Mouse (Mus musculus) CH12.LX (cell line): ENCODE data around the gene Nhsl1.

Source experiments
- BHLHE40 ChIP-seq: IDR thresholded peaks from 2 replicates; pipeline ENCODE4 v1.6.1; 2011; ENCODE audit warnings: mild to moderate bottlenecking, low read depth, low read length, improper control_type of control experiment
- CTCF ChIP-seq, 2 experiments: IDR thresholded peaks in 1 of 2; conservative IDR thresholded peaks in 1 of 2; 2 replicates each; pipeline ENCODE4 v1.5.1; 2011 to 2012; ENCODE audit warnings: low read depth in 2 of 2, low read length in 2 of 2, improper control_type of control experiment in 1 of 2, inconsistent platforms in 1 of 2, mild to moderate bottlenecking in 1 of 2, moderate library complexity in 1 of 2
- EP300 ChIP-seq: IDR thresholded peaks from 2 replicates; pipeline ENCODE4 v1.6.1; 2011; ENCODE audit warnings: low read length, improper control_type of control experiment
- ETS1 ChIP-seq: conservative IDR thresholded peaks from 2 replicates; pipeline ENCODE4 v1.6.1; 2012; ENCODE audit warnings: low read depth, mild to moderate bottlenecking, inconsistent platforms, low read length, improper control_type of control experiment, moderate library complexity
- KAT2A ChIP-seq: IDR thresholded peaks from 2 replicates; pipeline ENCODE4 v1.6.1; 2012; ENCODE audit warnings: low read length, improper control_type of control experiment, inconsistent platforms; ENCODE audit not compliant: insufficient replicate concordance
- MAFK ChIP-seq: IDR thresholded peaks from 2 replicates; pipeline ENCODE4 v1.6.1; 2011; ENCODE audit warnings: low read length, improper control_type of control experiment; ENCODE audit not compliant: insufficient replicate concordance
- UBTF ChIP-seq: IDR thresholded peaks from 2 replicates; pipeline ENCODE4 v1.6.1; 2012; ENCODE audit warnings: low read depth, mild to moderate bottlenecking, inconsistent platforms, low read length, improper control_type of control experiment, moderate library complexity
- USF1 ChIP-seq: IDR thresholded peaks from 2 replicates; pipeline ENCODE4 v1.6.1; 2014; ENCODE audit warnings: low read depth, mild to moderate bottlenecking, inconsistent platforms, low read length, improper control_type of control experiment
- ZMIZ1 ChIP-seq: IDR thresholded peaks from 2 replicates; pipeline ENCODE4 v1.6.1; 2012; ENCODE audit warnings: low read depth, mild to moderate bottlenecking, inconsistent platforms, low read length, improper control_type of control experiment

DNA sequence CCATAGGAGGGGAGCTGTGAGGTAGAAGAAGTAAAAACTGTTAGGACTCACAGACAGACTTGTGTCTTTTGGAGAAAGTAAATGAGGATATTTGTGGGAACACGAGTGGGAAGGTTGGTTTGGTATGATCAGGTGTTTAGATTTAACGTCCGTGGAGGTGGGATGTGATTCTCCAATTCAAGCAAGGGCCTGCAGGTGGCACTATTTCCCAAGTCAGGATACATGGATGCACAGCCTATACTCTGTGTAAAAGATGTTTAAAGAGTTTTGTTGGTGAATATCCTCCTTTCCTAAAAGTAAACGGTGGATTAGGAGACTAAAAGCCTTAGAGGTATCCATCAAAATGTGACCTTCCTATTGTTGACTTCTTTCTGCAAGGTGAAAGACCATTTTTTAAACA, 244.2 kb downstream of the Nhsl1 start:
- TF ChIP-seq MAFK (no peak), CTCF (conservative IDR thresholded peaks at IDR 0.05 in 1 of 2, IDR thresholded peaks at IDR 0.05 in 1 of 2; ENCODE audit: low read depth in 2 of 2, low read length in 2 of 2) (peak; percentile 58 to 74), USF1 (no peak), EP300 (no peak), KAT2A (no peak), ZMIZ1 (no peak), BHLHE40 (no peak), ETS1 (no peak), UBTF (no peak)
